Mouse (Mus musculus) urinary bladder, postnatal 25 days (tissue): ENCODE results near the gene Cybrd1.
A peak's percentile ranks its signal among the peaks of the same experiment; 100 is the strongest.

Experiments
- DNase-seq: peaks from one replicate; pipeline ENCODE4 v3.0.0; 2022; ENCODE audit warnings: low spot score

The Cybrd1 gene

GRCm38 (mm10) chr2:71117797-71118708 is at the start of gene Cybrd1:
Gene Cybrd1 (plus strand): TSS chr2:71117923.
- DNase-seq: peak; percentile 10

- DNase-seq: no peak
These were observed 46.1 kb upstream of the Cybrd1 start for GRCm38 (mm10) chr2:71071601-71072000.

GRCm38 (mm10) chr2:71073330-71073729 is 44.4 kb upstream of the Cybrd1 start:
- DNase-seq: no peak

- DNase-seq: no peak
These were observed 43.9 kb upstream of the Cybrd1 start for GRCm38 (mm10) chr2:71073828-71074227.

GRCm38 (mm10) chr2:71082416-71082815 is 35.3 kb upstream of the Cybrd1 start:
- DNase-seq: no peak

- DNase-seq: no peak
These were observed 34.1 kb upstream of the Cybrd1 start for GRCm38 (mm10) chr2:71083454-71084193.

- no peak for DNase-seq
These were observed 28.0 kb upstream of the Cybrd1 start for GRCm38 (mm10) chr2:71089766-71090165.

- DNase-seq: no peak
These were observed 26.9 kb upstream of the Cybrd1 start for GRCm38 (mm10) chr2:71090660-71091445.

GRCm38 (mm10) chr2:71096170-71096569 is 21.6 kb upstream of the Cybrd1 start:
- no peak for DNase-seq

- no peak for DNase-seq
These were observed 15.0 kb upstream of the Cybrd1 start for GRCm38 (mm10) chr2:71102621-71103291.

- no peak for DNase-seq
These were observed 14.4 kb upstream of the Cybrd1 start for GRCm38 (mm10) chr2:71103292-71103680.

- DNase-seq: no peak
These were observed 13.0 kb upstream of the Cybrd1 start for GRCm38 (mm10) chr2:71104696-71105095.

GRCm38 (mm10) chr2:71105469-71106215 is 12.1 kb upstream of the Cybrd1 start:
- DNase-seq: no peak

- no peak for DNase-seq
These were observed 10.5 kb upstream of the Cybrd1 start for GRCm38 (mm10) chr2:71107225-71107624.

- DNase-seq: no peak
These were observed 9.2 kb upstream of the Cybrd1 start for GRCm38 (mm10) chr2:71108541-71108940.

- DNase-seq: no peak
These were observed 4.1 kb upstream of the Cybrd1 start for GRCm38 (mm10) chr2:71113489-71114171.

GRCm38 (mm10) chr2:71116151-71116550 is 1.6 kb upstream of the Cybrd1 start:
- no peak for DNase-seq

GRCm38 (mm10) chr2:71120844-71121243 is 3.1 kb downstream of the Cybrd1 start:
- DNase-seq: no peak

GRCm38 (mm10) chr2:71121406-71121805 is 3.7 kb downstream of the Cybrd1 start:
- no peak for DNase-seq

- DNase-seq: no peak
These were observed 4.7 kb downstream of the Cybrd1 start for GRCm38 (mm10) chr2:71122268-71123029.
